Mouse (Mus musculus) limb, embryonic 14.5 days (tissue): ENCODE measurements around the gene Gsk3a. TPM values are rescaled to one million over a fixed set of nuclear protein-coding genes. Genes with fewer than 3 reads are reported as not detected.

Experiments used
- ATAC-seq: fragments of 200-750 bp; cut with Nextera tagmentation; 2 replicates; pipeline ENCODE4 v1.8.0; 2017; ENCODE audit warnings: low read depth, moderate number of reproducible peaks, moderate TSS enrichment; ENCODE audit not compliant: low FRiP score
- DNase-seq: peaks from one replicate; pipeline ENCODE4 v3.0.0-alpha.2; 2015; ENCODE audit warnings: low spot score
- H3K27ac ChIP-seq: fragments of 300-500 bp; sonication (generic); replicated peaks from 2 replicates; pipeline ENCODE4 v1.5.1; 2014; ENCODE audit warnings: low read depth, mild to moderate bottlenecking, low read length, moderate library complexity, mixed read lengths
- H3K27me3 ChIP-seq: fragments of 300-500 bp; sonication (generic); 2 replicates; pipeline ENCODE4 v1.6.1; 2014; ENCODE audit warnings: low read length, mixed read lengths; ENCODE audit not compliant: control insufficient read depth, insufficient read depth
- H3K36me3 ChIP-seq: fragments of 300-500 bp; sonication (generic); 2 replicates; pipeline ENCODE4 v1.6.1; 2014; ENCODE audit warnings: mild to moderate bottlenecking, low read length, moderate library complexity, mixed read lengths; ENCODE audit not compliant: control insufficient read depth, insufficient read depth
- H3K4me1 ChIP-seq: fragments of 300-500 bp; sonication (generic); 2 replicates; pipeline ENCODE4 v1.6.1; 2014; ENCODE audit warnings: antibody characterized with exemption, low read length, mixed read lengths; ENCODE audit not compliant: control insufficient read depth, insufficient read depth
- H3K4me2 ChIP-seq: fragments of 300-500 bp; sonication (generic); replicated peaks from 2 replicates; pipeline ENCODE4 v1.6.1; 2014; ENCODE audit warnings: low read depth, mild to moderate bottlenecking, low read length, moderate library complexity; ENCODE audit not compliant: severe bottlenecking
- H3K4me3 ChIP-seq: fragments of 300-500 bp; sonication (generic); replicated peaks from 2 replicates; pipeline ENCODE4 v1.5.1; 2014; ENCODE audit warnings: low read length
- H3K9ac ChIP-seq: fragments of 300-500 bp; sonication (generic); 2 replicates; pipeline ENCODE4 v1.6.1; 2014; ENCODE audit warnings: mild to moderate bottlenecking, low read depth, low read length, moderate library complexity; ENCODE audit not compliant: severe bottlenecking
- H3K9me3 ChIP-seq: fragments of 300-500 bp; sonication (generic); 2 replicates; pipeline ENCODE4 v1.6.1; 2016; ENCODE audit warnings: low read length; ENCODE audit not compliant: control insufficient read depth
- POLR2A ChIP-seq: fragments of 200-500 bp; IDR thresholded peaks from 2 replicates; pipeline ENCODE4 v1.8.0; 2012; ENCODE audit warnings: inconsistent platforms, mild to moderate bottlenecking, moderate library complexity, borderline replicate concordance; ENCODE audit not compliant: insufficient read depth, insufficient read length; ENCODE audit errors: extremely low read depth
- WGBS: fragments of 180-500 bp; shearing (Covaris S2); extraction: QIAGEN DNeasy Blood & Tissue Kit; methylation state at CpG from one replicate; pipeline ENCODE4 v1.1.7; 2014; 5-methylcytosine and 5-hydroxymethylcytosine counted together
- polyA plus RNA-seq, 2 experiments: library from polyadenylated mRNA; depleted of rRNA in 1 of 2; stranded (reverse) in 1 of 2; unstranded in 1 of 2; fragments of >200 nt; fragmentation: Nextera tagmentation in 1 of 2; extraction: Ambion mirVana in 1 of 2; gene quantifications; 2 replicates each; pipeline versions ENCODE4 v1.2.1 to v1.2.3; 2012 to 2014

Gene Gsk3a
- polyA plus RNA-seq, 2 experiments, result 16.3 to 155 TPM

GRCm38 (mm10) chr7:25238015-25238706 lies 510 bp upstream of the Gsk3a start:
- no peak for TF ChIP-seq POLR2A
- Histone ChIP-seq H3K27me3 (no peaks in the 10 kb centered on the region), H3K4me1 (peaks cover 10% of the 10 kb centered on the region; the same call in 1 of the 2 replicates), H3K4me3 (peak overlapping the region; percentile 94), H3K9me3 (no peaks in the 10 kb centered on the region), H3K4me2 (peak overlapping the region; percentile 59), H3K9ac (peak overlapping the region; percentile 99; the same call in 1 of the 2 replicates), H3K27ac (peak overlapping the region; percentile 70; the same call in 1 of the 2 replicates), H3K36me3 (peaks cover 32% of the 10 kb centered on the region)
- under 1% methylated on average over 23 of the region's 23 CpGs for WGBS
- ATAC-seq, result peak; percentile 95
- DNase-seq, result peak; percentile 96

- Histone ChIP-seq H3K9ac (no peak overlapping the region), H3K36me3 (peaks cover 45% of the 10 kb centered on the region), H3K4me2 (no peak overlapping the region), H3K9me3 (no peaks in the 10 kb centered on the region), H3K4me1 (peaks cover 10% of the 10 kb centered on the region; the same call in 1 of the 2 replicates), H3K27ac (no peak overlapping the region), H3K4me3 (no peak overlapping the region), H3K27me3 (no peaks in the 10 kb centered on the region)
- DNase-seq (no peak), ATAC-seq (no peak)
- TF ChIP-seq POLR2A, result no peak
- 80% methylated on average over 5 of the region's 5 CpGs for WGBS
Measured at GRCm38 (mm10) chr7:25235526-25235925, 2.1 kb downstream of the Gsk3a start.

- ATAC-seq (no peak), DNase-seq (no peak)
- Histone ChIP-seq H3K27me3 (no peaks in the 10 kb centered on the region), H3K4me3 (no peak overlapping the region), H3K9ac (no peak overlapping the region), H3K27ac (no peak overlapping the region), H3K4me1 (peaks cover 5% of the 10 kb centered on the region; the same call in 1 of the 2 replicates), H3K9me3 (no peaks in the 10 kb centered on the region), H3K4me2 (no peak overlapping the region), H3K36me3 (peaks cover 69% of the 10 kb centered on the region)
- TF ChIP-seq POLR2A, result no peak
- WGBS, result 85% methylated on average over 2 of the region's 2 CpGs
Measured at GRCm38 (mm10) chr7:25233061-25233460, 4.6 kb downstream of the Gsk3a start.

- 70% methylated on average over 5 of the region's 5 CpGs for WGBS
- no peak overlapping the region for H3K4me3 ChIP-seq
- no peak for DNase-seq
Measured at GRCm38 (mm10) chr7:25232101-25232648, 5.5 kb downstream of the Gsk3a start.

GRCm38 (mm10) chr7:25230690-25231285 lies 6.9 kb downstream of the Gsk3a start:
- H3K9ac ChIP-seq, result no peak overlapping the region
- no peak for DNase-seq
- H3K27ac ChIP-seq, result no peak overlapping the region
- no peaks in the 10 kb centered on the region for H3K4me1 ChIP-seq
- no peaks in the 10 kb centered on the region for H3K27me3 ChIP-seq
- 91% methylated on average over 9 of the region's 9 CpGs for WGBS
- H3K36me3 ChIP-seq, result peaks cover 92% of the 10 kb centered on the region
- no peak overlapping the region for H3K4me3 ChIP-seq
- no peak overlapping the region for H3K4me2 ChIP-seq
- H3K9me3 ChIP-seq, result no peaks in the 10 kb centered on the region
- no peak for TF ChIP-seq POLR2A
- no peak for ATAC-seq

More at GRCm38 (mm10) chr7:25232101-25232648, 5.5 kb downstream of the Gsk3a start:
- ATAC-seq, result no peak
- TF ChIP-seq POLR2A, result no peak
- no peaks in the 10 kb centered on the region for H3K9me3 ChIP-seq
- no peaks in the 10 kb centered on the region for H3K27me3 ChIP-seq
- H3K36me3 ChIP-seq, result peaks cover 78% of the 10 kb centered on the region
- H3K4me2 ChIP-seq, result no peak overlapping the region
- H3K9ac ChIP-seq, result no peak overlapping the region
- peaks cover 5% of the 10 kb centered on the region; the same call in 1 of the 2 replicates for H3K4me1 ChIP-seq
- H3K27ac ChIP-seq, result no peak overlapping the region
